Mouse (Mus musculus): ENCODE measurements around the gene Pex16.
"Not testable (repeated sequence)": the region's sequence is repeated elsewhere in the genome, so short reads cannot be mapped to it uniquely, and the experiment has no call there.

Pex16 gene

GRCm38 (mm10) chr2:92388891-92389641 is 14.6 kb downstream of the Pex16 start:
- peak; percentile 58 for DNase-seq (ENCODE audit: low read depth)

GRCm38 (mm10) chr2:92389645-92390044 is 15.2 kb downstream of the Pex16 start:
- no peak for DNase-seq (ENCODE audit: low read depth)

GRCm38 (mm10) chr2:92390206-92390930 is 15.9 kb downstream of the Pex16 start:
- no peak for DNase-seq (ENCODE audit: low read depth)

GRCm38 (mm10) chr2:92391116-92391515 is 16.6 kb downstream of the Pex16 start:
- DNase-seq (ENCODE audit: low read depth): no peak

- no peak for DNase-seq (ENCODE audit: low read depth)
These were observed 17.3 kb downstream of the Pex16 start for GRCm38 (mm10) chr2:92391703-92392317.

GRCm38 (mm10) chr2:92392318-92393264 is 18.1 kb downstream of the Pex16 start:
- DNase-seq (ENCODE audit: low read depth): no peak

- no peak for DNase-seq (ENCODE audit: low read depth)
These were observed 21.1 kb downstream of the Pex16 start for GRCm38 (mm10) chr2:92395535-92395934.

- no peak for DNase-seq (ENCODE audit: low read depth)
These were observed 23.0 kb downstream of the Pex16 start for GRCm38 (mm10) chr2:92397436-92397835.

- not testable (repeated sequence) for DNase-seq (ENCODE audit: low read depth)
These were observed 25.4 kb downstream of the Pex16 start for GRCm38 (mm10) chr2:92399877-92400276.

GRCm38 (mm10) chr2:92400682-92401081 is 26.2 kb downstream of the Pex16 start:
- DNase-seq (ENCODE audit: low read depth): no peak

GRCm38 (mm10) chr2:92401091-92401561 is 26.6 kb downstream of the Pex16 start, which contains the start of gene Mapk8ip1:
TSS of gene Mapk8ip1 (minus strand) at chr2:92401263.
- no peak for DNase-seq (ENCODE audit: low read depth)

GRCm38 (mm10) chr2:92402591-92403326 is 28.3 kb downstream of the Pex16 start:
- DNase-seq (ENCODE audit: low read depth): no peak

GRCm38 (mm10) chr2:92403776-92404319 is 29.4 kb downstream of the Pex16 start:
- DNase-seq (ENCODE audit: low read depth): no peak

- DNase-seq (ENCODE audit: low read depth): no peak
These were observed 30.3 kb downstream of the Pex16 start for GRCm38 (mm10) chr2:92404737-92405136.

- no peak for DNase-seq (ENCODE audit: low read depth)
These were observed 31.2 kb downstream of the Pex16 start for GRCm38 (mm10) chr2:92405687-92406086.

- DNase-seq (ENCODE audit: low read depth): no peak
These were observed 34.0 kb downstream of the Pex16 start for GRCm38 (mm10) chr2:92408309-92409045.

- DNase-seq (ENCODE audit: low read depth): no peak
These were observed 37.2 kb downstream of the Pex16 start for GRCm38 (mm10) chr2:92411705-92412104.

GRCm38 (mm10) chr2:92421723-92422387 is 47.4 kb downstream of the Pex16 start:
- no peak for DNase-seq (ENCODE audit: low read depth)

GRCm38 (mm10) chr2:92422388-92423135 is 48.1 kb downstream of the Pex16 start:
- no peak for DNase-seq (ENCODE audit: low read depth)
